Mouse (Mus musculus): ENCODE measurements around the gene Smok3c.
"Not testable (repeated sequence)": the region's sequence is repeated elsewhere in the genome, so short reads cannot be mapped to it uniquely, and the experiment has no call there.

Smok3c gene

GRCm38 (mm10) chr5:138052894-138053293 lies at the start of gene Smok3c:
Smok3c (plus strand) TSS chr5:138053194.
- DNase-seq: not testable (repeated sequence)

GRCm38 (mm10) chr5:138009437-138009836 lies 43.6 kb upstream of the Smok3c start:
- DNase-seq: no peak

GRCm38 (mm10) chr5:138012382-138012781 lies 40.6 kb upstream of the Smok3c start:
- DNase-seq: no peak

GRCm38 (mm10) chr5:138016530-138016929 lies 36.5 kb upstream of the Smok3c start:
- no peak for DNase-seq

- no peak for DNase-seq
These were observed 36.0 kb upstream of the Smok3c start for GRCm38 (mm10) chr5:138016997-138017396.

- not testable (repeated sequence) for DNase-seq
These were observed 33.4 kb upstream of the Smok3c start for GRCm38 (mm10) chr5:138019577-138019976.

- not testable (repeated sequence) for DNase-seq
These were observed 32.0 kb upstream of the Smok3c start, which contains the start of the genes Smok3a and Smok3b for GRCm38 (mm10) chr5:138020961-138021479. Smok3a (plus strand) TSS chr5:138021261. Smok3b (plus strand) TSS chr5:138021429.

- no peak for DNase-seq
These were observed 20.8 kb downstream of the Smok3c start for GRCm38 (mm10) chr5:138073803-138074202.

GRCm38 (mm10) chr5:138075684-138076083 lies 22.7 kb downstream of the Smok3c start:
- no peak for DNase-seq

- no peak for DNase-seq
These were observed 23.2 kb downstream of the Smok3c start for GRCm38 (mm10) chr5:138076148-138076547.

- DNase-seq: no peak
These were observed 27.5 kb downstream of the Smok3c start for GRCm38 (mm10) chr5:138080456-138080855.

GRCm38 (mm10) chr5:138081446-138081845 lies 28.5 kb downstream of the Smok3c start:
- no peak for DNase-seq

- DNase-seq: no peak
These were observed 30.4 kb downstream of the Smok3c start for GRCm38 (mm10) chr5:138083318-138083900.

- no peak for DNase-seq
These were observed 30.9 kb downstream of the Smok3c start for GRCm38 (mm10) chr5:138083936-138084335.

- no peak for DNase-seq
These were observed 31.5 kb downstream of the Smok3c start for GRCm38 (mm10) chr5:138084507-138084906.

- peak; percentile 80 to 85 for DNase-seq
These were observed 32.0 kb downstream of the Smok3c start, which contains the start of gene Zkscan1 for GRCm38 (mm10) chr5:138084996-138085395. Zkscan1 (plus strand) TSS chr5:138085084.

GRCm38 (mm10) chr5:138085421-138085911 lies 32.5 kb downstream of the Smok3c start:
- peak in 1 of 2 experiments; percentile 37 for DNase-seq

GRCm38 (mm10) chr5:138086842-138087241 lies 33.8 kb downstream of the Smok3c start:
- no peak for DNase-seq

- no peak for DNase-seq
These were observed 35.4 kb downstream of the Smok3c start for GRCm38 (mm10) chr5:138088366-138088765.

GRCm38 (mm10) chr5:138089108-138089551 lies 36.1 kb downstream of the Smok3c start:
- no peak for DNase-seq

GRCm38 (mm10) chr5:138090271-138090670 lies 37.3 kb downstream of the Smok3c start:
- DNase-seq: peak; percentile 24 to 46

- DNase-seq: no peak
These were observed 37.7 kb downstream of the Smok3c start for GRCm38 (mm10) chr5:138090737-138091136.

GRCm38 (mm10) chr5:138092771-138093170 lies 39.8 kb downstream of the Smok3c start:
- no peak for DNase-seq

GRCm38 (mm10) chr5:138094474-138094873 lies 41.5 kb downstream of the Smok3c start:
- DNase-seq: no peak
